Mouse (Mus musculus) stomach, embryonic 16.5 days (tissue): ENCODE measurements around the gene Hscb. TPM values are rescaled to one million over a fixed set of nuclear protein-coding genes. Genes with fewer than 3 reads are reported as not detected.

Experiments
- ATAC-seq: fragments of 200-750 bp; cut with Nextera tagmentation; 2 replicates; pipeline ENCODE4 v1.8.0; 2017; ENCODE audit warnings: moderate number of reproducible peaks, moderate TSS enrichment; ENCODE audit not compliant: insufficient read depth, low FRiP score
- H3K27ac ChIP-seq: fragments of 300-500 bp; sonication (generic); 2 replicates; pipeline ENCODE4 v1.5.1; 2014; ENCODE audit warnings: low read length
- H3K27me3 ChIP-seq: fragments of 300-500 bp; sonication (generic); 2 replicates; pipeline ENCODE4 v1.6.1; 2014; ENCODE audit warnings: low read length, control low read depth, mixed read lengths; ENCODE audit not compliant: control insufficient read depth, insufficient read depth
- H3K36me3 ChIP-seq: fragments of 300-500 bp; sonication (generic); 2 replicates; pipeline ENCODE4 v1.6.1; 2014; ENCODE audit warnings: low read length; ENCODE audit not compliant: control insufficient read depth, insufficient read depth
- H3K4me1 ChIP-seq: fragments of 300-500 bp; sonication (generic); 2 replicates; pipeline ENCODE4 v1.6.1; 2014; ENCODE audit warnings: low read length, control low read depth, mixed read lengths; ENCODE audit not compliant: control insufficient read depth, insufficient read depth
- H3K4me2 ChIP-seq: fragments of 300-500 bp; sonication (generic); 2 replicates; pipeline ENCODE4 v1.6.1; 2014; ENCODE audit warnings: low read depth, low read length, mixed read lengths
- H3K4me3 ChIP-seq: fragments of 300-500 bp; sonication (generic); replicated peaks from 2 replicates; pipeline ENCODE4 v1.5.1; 2014; ENCODE audit warnings: mild to moderate bottlenecking, low read length
- H3K9ac ChIP-seq: fragments of 300-500 bp; sonication (generic); 2 replicates; pipeline ENCODE4 v1.6.1; 2014; ENCODE audit warnings: low read length
- H3K9me3 ChIP-seq: fragments of 300-500 bp; sonication (generic); replicated peaks from 2 replicates; pipeline ENCODE4 v1.6.1; 2016; ENCODE audit warnings: low read length, control low read depth; ENCODE audit not compliant: control insufficient read depth
- WGBS: fragments of 180-500 bp; shearing (Covaris S2); extraction: QIAGEN DNeasy Blood & Tissue Kit; methylation state at CpG from one replicate; pipeline ENCODE4 v1.1.7; 2014; 5-methylcytosine and 5-hydroxymethylcytosine counted together
- polyA plus RNA-seq: library from polyadenylated mRNA; unstranded; fragments of >200 nt; fragmentation: Nextera tagmentation; extraction: Ambion mirVana; gene quantifications from 2 replicates; pipeline ENCODE4 v1.2.1, GENCODE M21; 2015

Hscb gene
- polyA plus RNA-seq, 1 experiment from 2014 or later, result 28.7 TPM

- 83% methylated on average over 3 of the region's 3 CpGs for WGBS
- Histone ChIP-seq H3K4me2 (no peak overlapping the region), H3K36me3 (peaks cover 14% of the 10 kb centered on the region; the same call in 1 of the 2 replicates), H3K4me3 (no peak overlapping the region), H3K9ac (no peak overlapping the region), H3K4me1 (peaks cover 10% of the 10 kb centered on the region), H3K27me3 (no peaks in the 10 kb centered on the region), H3K27ac (peak overlapping the region; percentile 82), H3K9me3 (no peaks in the 10 kb centered on the region)
- ATAC-seq, result peak; percentile 63
Measured at GRCm38 (mm10) chr5:110801036-110801624, 38.4 kb downstream of the Hscb start.

- 66% methylated on average over 4 of the region's 4 CpGs for WGBS
- H3K36me3 ChIP-seq, result peaks cover 27% of the 10 kb centered on the region
- H3K4me1 ChIP-seq, result peaks cover 5% of the 10 kb centered on the region; the same call in 1 of the 2 replicates
- H3K27me3 ChIP-seq, result no peaks in the 10 kb centered on the region
- ATAC-seq, result peak; percentile 71
- no peaks in the 10 kb centered on the region for H3K9me3 ChIP-seq
- H3K4me3 ChIP-seq, result no peak overlapping the region
- no peak overlapping the region for H3K4me2 ChIP-seq
- H3K9ac ChIP-seq, result no peak overlapping the region
- no peak overlapping the region for H3K27ac ChIP-seq
Measured at GRCm38 (mm10) chr5:110797696-110798095, 41.9 kb downstream of the Hscb start.

- no peak for ATAC-seq
- Histone ChIP-seq H3K27me3 (no peaks in the 10 kb centered on the region), H3K4me1 (no peaks in the 10 kb centered on the region), H3K4me3 (no peak overlapping the region), H3K36me3 (peaks cover 37% of the 10 kb centered on the region), H3K4me2 (no peak overlapping the region), H3K9ac (no peak overlapping the region), H3K27ac (no peak overlapping the region), H3K9me3 (no peaks in the 10 kb centered on the region)
- WGBS, result 95% methylated on average over 7 of the region's 7 CpGs
Measured at GRCm38 (mm10) chr5:110794363-110794762, 45.2 kb downstream of the Hscb start.

- Histone ChIP-seq H3K9me3 (no peaks in the 10 kb centered on the region), H3K9ac (no peak overlapping the region), H3K4me2 (no peak overlapping the region), H3K27ac (no peak overlapping the region), H3K27me3 (no peaks in the 10 kb centered on the region), H3K4me1 (no peaks in the 10 kb centered on the region), H3K36me3 (peaks cover 41% of the 10 kb centered on the region), H3K4me3 (no peak overlapping the region)
- 68% methylated on average over 5 of the region's 5 CpGs for WGBS
- peak; percentile 54 for ATAC-seq
Measured at GRCm38 (mm10) chr5:110788684-110789083, 50.9 kb downstream of the Hscb start.

- whole genome bisulfite sequencing, result 80% methylated on average over 11 of the region's 11 CpGs
- peaks cover 32% of the 10 kb centered on the region for H3K36me3 ChIP-seq
Measured at GRCm38 (mm10) chr5:110786081-110786835, 53.3 kb downstream of the Hscb start.

GRCm38 (mm10) chr5:110783150-110783549 lies 56.4 kb downstream of the Hscb start:
- 63% methylated on average over 8 of the region's 8 CpGs for WGBS

More at GRCm38 (mm10) chr5:110786081-110786835, 53.3 kb downstream of the Hscb start:
- Histone ChIP-seq H3K27ac (no peak overlapping the region), H3K9me3 (no peaks in the 10 kb centered on the region), H3K27me3 (no peaks in the 10 kb centered on the region), H3K9ac (no peak overlapping the region), H3K4me2 (no peak overlapping the region), H3K4me3 (no peak overlapping the region), H3K4me1 (no peaks in the 10 kb centered on the region)
- ATAC-seq, result peak; percentile 71; the same call in 1 of the 2 replicates

GRCm38 (mm10) chr5:110781529-110782238 lies 57.9 kb downstream of the Hscb start:
- H3K27ac ChIP-seq, result no peak overlapping the region
- no peak for ATAC-seq
- H3K4me2 ChIP-seq, result no peak overlapping the region
- H3K4me3 ChIP-seq, result no peak overlapping the region
- H3K9ac ChIP-seq, result 0 out of 2 replicates have a peak overlapping the region, but pooled peaks have one; percentile 88
- H3K4me1 ChIP-seq, result peaks cover 15% of the 10 kb centered on the region
- H3K36me3 ChIP-seq, result 0 out of 2 replicates have a peak, but pooled peaks cover 4% of the 10 kb centered on the region
- WGBS, result 74% methylated on average over 7 of the region's 7 CpGs
- H3K9me3 ChIP-seq, result no peaks in the 10 kb centered on the region
- H3K27me3 ChIP-seq, result no peaks in the 10 kb centered on the region

More at GRCm38 (mm10) chr5:110783150-110783549, 56.4 kb downstream of the Hscb start:
- Histone ChIP-seq H3K27ac (no peak overlapping the region), H3K9ac (no peak overlapping the region), H3K4me3 (no peak overlapping the region), H3K27me3 (no peaks in the 10 kb centered on the region), H3K36me3 (peaks cover 15% of the 10 kb centered on the region), H3K9me3 (no peaks in the 10 kb centered on the region), H3K4me2 (no peak overlapping the region), H3K4me1 (peaks cover 15% of the 10 kb centered on the region)
- ATAC-seq, result no peak

- H3K4me3 ChIP-seq, result peak overlapping the region; percentile 85
- H3K9ac ChIP-seq, result peak overlapping the region; percentile 88
- peak overlapping the region; percentile 83 for H3K4me2 ChIP-seq
- no peaks in the 10 kb centered on the region for H3K9me3 ChIP-seq
- ATAC-seq, result peak; percentile 19; the same call in 1 of the 2 replicates
- WGBS, result 48% methylated on average over 10 of the region's 10 CpGs
- H3K4me1 ChIP-seq, result peaks cover 15% of the 10 kb centered on the region
- 0 out of 2 replicates have a peak, but pooled peaks cover 3% of the 10 kb centered on the region for H3K36me3 ChIP-seq
- peak overlapping the region; percentile 79 for H3K27ac ChIP-seq
- no peaks in the 10 kb centered on the region for H3K27me3 ChIP-seq
Measured at GRCm38 (mm10) chr5:110780761-110781528, 58.6 kb downstream of the Hscb start.
